Mouse (Mus musculus): ENCODE measurements around the gene Hdac9.

Hdac9 gene

GRCm38 (mm10) chr12:34641705-34642259 lies 275.1 kb downstream of the Hdac9 start:
- in situ Hi-C loops (cut with MboI; ENCODE audit: unreplicated experiment in 2 of 2) = loop anchor here in 1 of 2 experiments (25.0 kb wide), 1 partner anchor 1604 kb away; no protein-coding TSS in a partner anchor

GRCm38 (mm10) chr12:34637238-34638124 lies 279.4 kb downstream of the Hdac9 start:
- in situ Hi-C loops (cut with MboI; ENCODE audit: unreplicated experiment in 2 of 2) = loop anchor here in 1 of 2 experiments (25.0 kb wide), 1 partner anchor 1600 kb away; no protein-coding TSS in a partner anchor

DNA sequence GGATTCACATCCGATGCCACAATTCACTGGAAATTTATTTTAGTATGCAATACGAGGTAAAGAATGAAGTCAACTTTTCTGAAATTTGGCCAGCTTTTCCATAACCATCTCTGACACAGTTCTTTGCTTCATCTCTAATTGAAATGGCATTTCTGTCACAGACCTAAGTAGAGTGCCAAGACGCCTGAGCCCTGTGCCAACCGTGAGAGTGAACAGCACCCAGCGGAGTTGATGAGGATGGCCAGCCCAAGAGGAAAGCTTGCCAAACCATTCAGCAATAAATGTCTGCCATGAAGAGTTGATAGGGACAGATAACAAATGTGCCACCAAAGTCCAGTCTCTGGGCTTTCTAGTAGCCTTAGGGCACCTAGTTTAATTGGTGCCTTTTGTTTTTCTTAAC lies 297.8 kb downstream of the Hdac9 start:
- in situ Hi-C loops (cut with MboI; ENCODE audit: unreplicated experiment in 2 of 2) = no loop called here

DNA sequence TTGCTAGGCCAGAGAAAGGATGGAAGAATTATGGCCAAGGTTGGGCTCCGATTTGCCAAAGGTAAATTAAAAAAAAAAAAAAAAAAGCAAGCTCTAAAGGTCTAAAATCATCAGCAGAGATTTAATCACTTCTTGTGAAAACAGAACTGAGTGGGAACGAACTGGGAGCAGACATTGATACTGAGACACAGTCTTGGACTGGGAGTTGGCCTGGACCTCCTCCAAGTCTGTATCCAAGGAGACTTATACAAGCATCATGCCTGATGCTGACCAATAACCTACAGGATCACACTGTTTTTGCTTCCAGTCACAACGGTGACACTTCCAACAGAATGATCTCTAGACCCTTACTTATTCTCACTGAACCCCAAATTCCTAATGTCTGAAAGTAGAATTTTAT lies 298.6 kb downstream of the Hdac9 start:
- in situ Hi-C loops (cut with MboI; ENCODE audit: unreplicated experiment in 2 of 2) = no loop called here

DNA sequence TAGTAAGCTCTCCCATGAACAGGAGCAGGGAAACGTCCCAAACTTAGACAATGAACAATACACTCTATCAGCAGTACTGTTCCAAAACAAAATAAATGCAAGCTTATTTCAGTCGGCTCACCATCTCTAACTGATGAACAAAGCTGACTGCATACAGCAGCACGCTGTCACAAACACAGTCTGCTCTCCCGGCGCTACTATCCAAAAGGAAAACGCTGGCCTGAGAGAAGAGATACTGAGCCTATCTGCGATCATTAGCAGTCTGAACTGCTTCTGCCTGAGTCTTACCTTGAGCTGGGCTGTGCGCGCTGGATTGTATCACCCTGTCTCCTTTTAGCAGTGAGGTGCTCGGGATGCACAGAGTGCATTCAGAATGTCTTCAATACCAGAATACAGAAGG lies 299.1 kb downstream of the Hdac9 start:
- in situ Hi-C loops (cut with MboI; ENCODE audit: unreplicated experiment in 2 of 2) = no loop called here

GRCm38 (mm10) chr12:34614796-34615195 lies 302.1 kb downstream of the Hdac9 start:
- in situ Hi-C loops (cut with MboI; ENCODE audit: unreplicated experiment in 2 of 2) = no loop called here

- in situ Hi-C loops (cut with MboI; ENCODE audit: unreplicated experiment in 2 of 2) = no loop called here
Measured at GRCm38 (mm10) chr12:34612511-34612910, 304.4 kb downstream of the Hdac9 start.

- in situ Hi-C loops (cut with MboI; ENCODE audit: unreplicated experiment in 2 of 2) = no loop called here
Measured at GRCm38 (mm10) chr12:34604521-34604920, 312.4 kb downstream of the Hdac9 start.

DNA sequence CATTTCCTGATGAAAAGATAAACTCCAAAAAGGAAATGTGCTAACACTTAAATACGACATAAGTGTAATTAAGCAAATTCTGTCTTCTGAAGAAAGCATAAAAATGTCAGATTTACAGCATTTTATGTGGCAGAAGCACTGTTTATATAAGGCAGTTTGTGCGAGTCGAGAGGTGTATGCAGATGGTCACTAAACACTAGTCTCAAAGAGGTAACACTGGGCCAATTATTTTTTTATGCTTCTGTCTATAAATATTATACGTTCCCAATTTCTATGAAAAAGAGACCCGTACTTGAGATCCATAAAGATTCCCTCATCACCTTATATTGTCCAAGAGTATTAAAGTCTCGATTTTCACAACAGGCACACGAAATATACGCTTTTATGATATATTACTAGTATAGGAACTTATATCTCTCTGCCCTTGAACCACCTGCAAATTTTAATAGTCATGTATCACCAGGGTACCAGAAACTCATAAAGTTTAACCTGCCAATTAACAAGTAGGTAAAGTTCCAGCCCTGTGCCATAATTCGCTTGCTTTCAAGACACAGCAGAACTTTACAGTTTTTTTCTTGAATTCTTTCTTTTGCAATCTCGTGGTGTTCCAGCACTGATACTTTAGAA lies 322.6 kb downstream of the Hdac9 start:
- in situ Hi-C loops (cut with MboI; ENCODE audit: unreplicated experiment in 2 of 2) = no loop called here

DNA sequence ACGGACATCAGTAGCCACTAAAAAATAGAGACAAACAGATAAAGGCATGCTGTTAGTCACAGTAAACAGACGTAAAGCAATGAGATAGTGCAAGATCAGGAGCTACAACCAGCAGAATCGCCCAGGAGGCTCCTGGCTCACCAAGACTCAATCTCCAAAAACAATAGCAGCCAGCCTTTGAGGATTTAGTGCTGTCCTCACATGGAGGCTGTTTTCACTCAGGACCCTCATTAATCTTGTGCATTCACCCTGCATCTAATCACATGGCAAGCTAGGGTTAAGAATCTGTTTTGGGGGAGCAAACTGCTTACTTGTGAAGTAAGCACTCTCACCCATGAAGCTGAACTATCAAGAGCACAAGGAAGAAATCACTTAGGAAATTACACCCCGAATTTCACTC lies 329.7 kb downstream of the Hdac9 start:
- in situ Hi-C loops (cut with MboI; ENCODE audit: unreplicated experiment in 2 of 2) = no loop called here

- in situ Hi-C loops (cut with MboI; ENCODE audit: unreplicated experiment in 2 of 2) = no loop called here
Measured at GRCm38 (mm10) chr12:34582522-34582921, 334.4 kb downstream of the Hdac9 start.

GRCm38 (mm10) chr12:34579220-34579619 lies 337.7 kb downstream of the Hdac9 start:
- in situ Hi-C loops (cut with MboI; ENCODE audit: unreplicated experiment in 2 of 2) = no loop called here

DNA sequence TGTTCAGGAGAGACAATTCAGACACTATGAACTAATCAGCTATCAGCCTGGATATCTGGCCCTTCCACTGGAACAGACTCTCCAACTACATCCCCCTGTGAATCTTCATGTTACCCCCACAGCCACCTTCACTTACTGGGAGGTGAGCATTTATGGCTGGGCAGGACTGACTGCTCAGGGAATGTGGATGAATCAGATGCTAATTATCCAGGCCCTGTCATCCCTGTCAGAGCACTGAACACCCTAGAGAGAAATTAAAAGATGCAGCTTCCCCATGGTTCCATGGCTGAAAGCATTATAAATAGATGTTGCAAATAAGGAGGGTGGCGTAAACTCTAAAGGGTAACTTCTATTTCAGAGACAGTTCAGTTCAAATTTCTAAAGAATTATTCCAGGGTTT lies 345.8 kb downstream of the Hdac9 start:
- in situ Hi-C loops (cut with MboI; ENCODE audit: unreplicated experiment in 2 of 2) = no loop called here

DNA sequence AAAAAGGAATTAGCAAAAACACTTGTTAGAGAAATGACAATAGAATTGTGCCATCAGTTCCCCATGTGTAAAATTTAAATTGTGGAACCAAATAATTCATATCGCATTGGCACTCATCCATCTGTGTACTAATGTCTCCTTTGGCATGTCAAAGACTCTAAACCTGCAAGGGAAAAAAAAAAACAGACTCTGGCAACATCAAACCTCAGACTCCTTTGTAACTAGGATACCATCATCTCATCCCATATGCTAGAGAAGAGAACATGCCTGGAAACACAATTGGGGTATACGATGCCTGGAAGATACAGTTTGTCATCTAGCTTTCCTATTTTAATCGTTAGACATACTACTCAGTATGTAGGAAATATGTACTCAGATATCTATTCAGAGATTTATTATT lies 347.4 kb downstream of the Hdac9 start:
- in situ Hi-C loops (cut with MboI; ENCODE audit: unreplicated experiment in 2 of 2) = no loop called here

GRCm38 (mm10) chr12:34569052-34569451 lies 347.8 kb downstream of the Hdac9 start:
- in situ Hi-C loops (cut with MboI; ENCODE audit: unreplicated experiment in 2 of 2) = no loop called here

DNA sequence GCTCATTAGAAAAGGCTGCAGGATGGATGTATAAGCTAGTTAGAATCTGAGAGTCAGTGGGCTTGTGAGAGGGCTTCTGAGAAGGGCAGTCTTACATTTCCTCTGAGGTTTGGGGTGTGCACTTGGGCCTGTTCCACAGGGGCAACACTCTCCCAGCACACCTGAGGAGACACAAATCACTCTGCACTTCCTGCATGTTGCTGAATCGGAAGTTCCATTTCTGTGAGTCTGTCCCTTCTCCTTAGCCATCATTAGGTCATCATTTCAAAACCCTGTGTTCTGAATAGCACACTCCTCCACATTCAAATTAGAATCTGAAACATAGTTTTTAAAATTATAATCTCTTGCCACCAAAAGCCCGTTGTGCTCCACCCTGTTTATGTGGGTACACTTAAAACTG lies 354.6 kb downstream of the Hdac9 start:
- in situ Hi-C loops (cut with MboI; ENCODE audit: unreplicated experiment in 2 of 2) = no loop called here

GRCm38 (mm10) chr12:34559001-34559400 lies 357.9 kb downstream of the Hdac9 start:
- in situ Hi-C loops (cut with MboI; ENCODE audit: unreplicated experiment in 2 of 2) = no loop called here

GRCm38 (mm10) chr12:34554803-34555202 lies 362.1 kb downstream of the Hdac9 start:
- in situ Hi-C loops (cut with MboI; ENCODE audit: unreplicated experiment in 2 of 2) = no loop called here

DNA sequence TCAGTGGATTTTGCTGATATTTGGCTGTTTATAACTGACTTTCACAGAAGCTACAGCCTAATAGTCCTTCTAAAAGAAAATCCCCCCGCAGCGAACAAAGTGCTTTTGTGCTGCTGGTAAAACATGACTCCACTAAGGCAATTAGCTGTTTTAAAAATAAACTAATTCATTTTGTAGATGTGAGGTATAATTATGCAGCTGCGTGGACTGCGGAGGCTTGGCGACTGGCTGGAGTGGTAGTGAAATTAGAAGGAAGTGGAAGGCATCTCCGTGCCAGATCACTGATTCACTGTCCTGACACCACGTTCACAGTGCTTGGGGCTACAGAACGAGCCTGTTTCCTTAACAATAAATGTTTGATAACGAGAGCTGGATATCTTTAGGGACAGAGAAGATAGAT lies 366.6 kb downstream of the Hdac9 start:
- in situ Hi-C loops (cut with MboI; ENCODE audit: unreplicated experiment in 2 of 2) = no loop called here

- in situ Hi-C loops (cut with MboI; ENCODE audit: unreplicated experiment in 2 of 2) = no loop called here
Measured at GRCm38 (mm10) chr12:34529165-34529545, 387.7 kb downstream of the Hdac9 start.

All from v-Abl transformed pro-B cells (cell line).